Mouse (Mus musculus) heart, embryonic 16.5 days (tissue): ENCODE data around the gene Grin3b. TPM values are rescaled to one million over a fixed set of nuclear protein-coding genes. Genes with fewer than 3 reads are reported as not detected.

Experiments
- ATAC-seq: fragments of 200-750 bp; cut with Nextera tagmentation; replicated peaks from 2 replicates; pipeline ENCODE4 v1.8.0; 2017; ENCODE audit warnings: moderate number of reproducible peaks; ENCODE audit not compliant: insufficient read depth, low FRiP score; ENCODE audit errors: extremely low read depth
- H3K27ac ChIP-seq: fragments of 300-500 bp; sonication (generic); 2 replicates; pipeline ENCODE4 v1.5.1; 2014; ENCODE audit warnings: mild to moderate bottlenecking, low read length, control low read depth, moderate library complexity
- H3K27me3 ChIP-seq: fragments of 300-500 bp; sonication (generic); 2 replicates; pipeline ENCODE4 v1.6.1; 2014; ENCODE audit warnings: low read length, mixed read lengths; ENCODE audit not compliant: control insufficient read depth, insufficient read depth
- H3K36me3 ChIP-seq: fragments of 300-500 bp; sonication (generic); 2 replicates; pipeline ENCODE4 v1.6.1; 2014; ENCODE audit not compliant: control insufficient read depth, insufficient read depth
- H3K4me1 ChIP-seq: fragments of 300-500 bp; sonication (generic); 2 replicates; pipeline ENCODE4 v1.6.1; 2014; ENCODE audit warnings: low read length, mixed read lengths; ENCODE audit not compliant: control insufficient read depth, insufficient read depth
- H3K4me2 ChIP-seq: fragments of 300-500 bp; sonication (generic); 2 replicates; pipeline ENCODE4 v1.6.1; 2014; ENCODE audit warnings: low read depth, mild to moderate bottlenecking, control low read depth, low read length
- H3K4me3 ChIP-seq: fragments of 300-500 bp; sonication (generic); 2 replicates; pipeline ENCODE4 v1.5.1; 2014; ENCODE audit warnings: mild to moderate bottlenecking, control low read depth, low read length
- H3K9ac ChIP-seq: fragments of 300-500 bp; sonication (generic); 2 replicates; pipeline ENCODE4 v1.6.1; 2014; ENCODE audit warnings: low read length, control low read depth
- H3K9me3 ChIP-seq: fragments of 300-500 bp; sonication (generic); replicated peaks from 2 replicates; pipeline ENCODE4 v1.6.1; 2016; ENCODE audit warnings: low read length; ENCODE audit not compliant: control insufficient read depth
- WGBS: fragments of 180-500 bp; shearing (Covaris S2); extraction: QIAGEN DNeasy Blood & Tissue Kit; methylation state at CpG from one replicate; pipeline ENCODE4 v1.1.7; 2014; 5-methylcytosine and 5-hydroxymethylcytosine counted together
- polyA plus RNA-seq: library from polyadenylated mRNA; unstranded; fragments of >200 nt; fragmentation: Nextera tagmentation; extraction: Ambion mirVana; gene quantifications from 2 replicates; pipeline ENCODE4 v1.2.1, GENCODE M21; 2015

The Grin3b gene
- polyA plus RNA-seq, 1 experiment from 2014 or later = 0.25 TPM

DNA sequence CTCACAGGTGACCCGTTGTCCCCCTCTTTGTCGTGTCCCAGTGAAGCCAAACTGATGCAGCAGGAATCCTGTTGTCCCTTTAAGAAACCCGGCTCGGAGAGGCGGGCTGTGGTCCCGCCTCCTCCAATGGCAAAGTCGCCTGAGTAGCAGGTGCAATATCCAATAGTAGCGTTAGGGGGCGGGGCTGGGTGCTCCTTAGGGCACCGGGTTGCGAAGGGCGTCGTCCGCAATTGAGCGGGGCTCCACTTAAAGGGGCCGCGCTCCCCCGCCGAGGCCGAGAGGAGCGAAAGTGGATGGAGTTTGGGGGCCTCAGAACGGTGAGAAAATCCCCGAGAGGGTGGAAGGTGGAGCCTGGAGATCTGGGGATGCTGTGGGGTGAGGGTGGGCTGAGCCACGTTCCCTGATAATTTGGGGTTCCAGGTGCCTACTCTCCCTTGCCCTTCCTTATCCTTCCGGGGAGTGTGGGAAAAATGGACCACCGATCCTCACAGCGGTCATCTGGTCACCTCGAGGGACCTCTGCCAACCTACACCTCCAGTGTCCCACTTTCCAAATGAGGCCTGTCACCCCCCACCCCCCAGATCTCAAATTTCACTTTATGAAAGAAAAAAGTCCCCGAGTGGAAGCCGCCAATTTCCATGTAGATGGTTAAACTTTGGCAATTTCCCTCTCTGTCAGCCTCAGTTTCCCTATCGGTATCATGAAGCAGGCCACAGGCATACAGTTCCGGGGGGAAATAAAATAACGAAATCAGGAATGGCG, 25.9 kb downstream of the Grin3b start, which contains the start of gene Abca7:
Abca7 (plus strand) TSS at position 223 of the 762 bp plus-strand sequence.
- Histone ChIP-seq H3K4me1 (peaks cover 18% of the 10 kb centered on the region), H3K9me3 (peaks cover 3% of the 10 kb centered on the region), H3K4me2 (peak within 1 kb of the TSS; percentile 89), H3K4me3 (peak within 1 kb of the TSS; percentile 68), H3K9ac (peak within 1 kb of the TSS; percentile 78), H3K27me3 (no peaks in the 10 kb centered on the region), H3K27ac (peak within 1 kb of the TSS; percentile 71), H3K36me3 (peaks cover 29% of the 10 kb centered on the region)
- under 1% methylated on average over 34 of the region's 34 CpGs for WGBS
- ATAC-seq = peak; percentile 86

DNA sequence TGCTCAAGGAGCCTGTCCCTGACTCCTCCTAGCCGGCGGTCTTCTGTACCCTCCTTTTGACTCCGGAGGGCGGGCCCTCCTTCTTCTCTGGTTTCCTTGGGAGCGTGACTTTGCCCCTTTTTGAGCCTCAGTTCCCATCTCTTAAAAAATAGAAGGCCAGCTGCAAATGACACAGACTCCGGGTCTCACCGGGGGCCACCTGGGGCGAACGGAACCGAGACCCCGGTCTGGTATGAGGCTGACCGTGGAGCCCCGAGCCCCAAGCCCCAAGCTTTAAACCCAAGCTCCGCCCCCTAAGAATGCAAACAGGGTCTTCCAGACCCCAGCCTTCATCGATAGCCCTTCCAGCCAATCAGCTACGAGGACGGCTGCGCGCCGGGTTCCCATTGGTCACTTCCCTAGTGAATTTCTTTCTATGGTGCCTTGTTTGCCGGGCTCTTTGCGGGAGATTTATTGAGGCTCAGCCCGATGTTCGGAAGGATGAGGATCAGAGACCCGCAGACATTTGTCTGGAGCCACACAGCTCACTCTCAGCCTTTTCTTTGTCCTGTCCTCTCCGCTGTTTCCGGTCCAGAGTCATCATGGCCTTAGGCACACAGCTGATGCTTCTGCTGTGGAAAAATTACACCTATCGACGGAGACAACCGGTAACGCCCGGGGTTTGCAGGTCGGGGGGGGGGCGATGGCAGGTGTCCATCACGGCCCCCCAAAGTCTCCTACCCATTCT, 26.7 kb downstream of the Grin3b start:
- Histone ChIP-seq H3K4me1 (peaks cover 18% of the 10 kb centered on the region), H3K4me3 (peak overlapping the region; percentile 68), H3K9me3 (no peaks in the 10 kb centered on the region), H3K4me2 (peak overlapping the region; percentile 89), H3K27ac (peak overlapping the region; percentile 71; the same call in 1 of the 2 replicates), H3K36me3 (peaks cover 22% of the 10 kb centered on the region), H3K9ac (peak overlapping the region; percentile 78), H3K27me3 (peaks cover 6% of the 10 kb centered on the region; the same call in 1 of the 2 replicates)
- ATAC-seq = 0 out of 2 replicates have a peak, but pooled peaks have one; percentile 24
- under 1% methylated on average over 35 of the region's 35 CpGs for WGBS

DNA sequence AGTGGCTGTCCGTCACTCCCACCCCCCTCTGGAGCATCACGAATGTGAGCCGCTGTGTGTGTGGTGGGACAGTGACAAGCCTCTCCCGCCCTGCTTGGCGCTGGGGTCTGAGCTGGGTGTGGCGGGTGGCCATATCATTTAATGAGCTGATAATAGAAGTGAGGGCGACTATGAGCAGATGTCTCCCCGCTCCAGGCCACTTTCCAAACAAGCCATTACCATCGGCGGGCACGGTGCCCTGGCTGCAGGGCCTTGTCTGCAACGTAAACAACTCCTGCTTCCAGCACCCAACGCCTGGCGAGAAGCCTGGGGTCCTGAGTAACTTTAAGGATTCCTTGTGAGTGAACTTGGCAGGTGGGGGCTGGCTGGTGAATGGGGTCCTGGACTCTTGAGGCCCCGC, 27.3 kb downstream of the Grin3b start:
- Histone ChIP-seq H3K9me3 (no peaks in the 10 kb centered on the region), H3K27ac (peak overlapping the region; percentile 71), H3K4me2 (peak overlapping the region; percentile 89), H3K4me3 (peak overlapping the region; percentile 68), H3K36me3 (peaks cover 16% of the 10 kb centered on the region), H3K27me3 (peaks cover 6% of the 10 kb centered on the region; the same call in 1 of the 2 replicates), H3K4me1 (peaks cover 18% of the 10 kb centered on the region), H3K9ac (peak overlapping the region; percentile 78)
- WGBS = 12% methylated on average over 15 of the region's 15 CpGs
- ATAC-seq = 0 out of 2 replicates have a peak, but pooled peaks have one; percentile 20

DNA sequence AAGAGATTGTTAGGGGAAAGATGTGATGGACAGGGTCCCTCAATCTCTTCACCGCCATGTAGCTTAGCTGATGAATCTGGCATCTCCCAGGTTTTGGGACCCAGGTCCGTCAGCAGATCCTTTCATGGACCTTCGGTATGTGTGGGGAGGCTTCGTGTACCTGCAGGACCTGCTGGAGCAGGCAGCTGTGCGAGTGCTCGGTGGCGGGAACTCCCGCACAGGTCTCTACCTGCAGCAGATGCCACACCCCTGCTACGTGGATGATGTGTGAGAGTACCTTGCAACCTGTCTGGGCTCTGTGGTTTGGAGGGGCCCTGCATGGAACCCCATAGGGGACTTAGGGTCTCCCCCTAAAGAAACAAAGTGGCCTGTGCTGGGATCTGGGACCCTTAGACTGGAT, 31.4 kb downstream of the Grin3b start:
- 77% methylated on average over 9 of the region's 9 CpGs for WGBS
- no peaks in the 10 kb centered on the region for H3K9me3 ChIP-seq
- peaks cover 6% of the 10 kb centered on the region; the same call in 1 of the 2 replicates for H3K27me3 ChIP-seq
- peaks cover 17% of the 10 kb centered on the region for H3K4me1 ChIP-seq
- no peak overlapping the region for H3K4me2 ChIP-seq
- H3K27ac ChIP-seq = no peak overlapping the region
- H3K4me3 ChIP-seq = no peak overlapping the region
- H3K9ac ChIP-seq = no peak overlapping the region
- ATAC-seq = no peak
- H3K36me3 ChIP-seq = no peaks in the 10 kb centered on the region

DNA sequence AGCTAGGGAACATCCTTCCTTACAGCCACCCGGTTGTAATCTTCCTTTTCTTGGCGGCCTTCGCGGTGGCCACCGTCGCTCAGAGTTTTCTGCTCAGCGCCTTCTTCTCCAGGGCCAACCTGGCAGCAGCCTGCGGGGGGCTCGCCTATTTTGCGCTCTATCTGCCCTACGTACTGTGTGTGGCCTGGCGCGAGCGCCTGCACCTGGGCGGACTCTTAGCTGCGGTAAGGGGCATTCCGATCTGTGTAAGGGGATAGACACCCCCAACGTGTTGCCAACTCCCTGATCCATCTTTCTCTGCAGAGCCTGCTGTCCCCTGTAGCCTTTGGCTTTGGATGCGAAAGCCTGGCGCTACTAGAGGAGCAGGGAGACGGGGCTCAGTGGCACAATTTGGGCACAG, 32.3 kb downstream of the Grin3b start:
- Histone ChIP-seq H3K9me3 (no peaks in the 10 kb centered on the region), H3K27ac (no peak overlapping the region), H3K36me3 (no peaks in the 10 kb centered on the region), H3K27me3 (peaks cover 6% of the 10 kb centered on the region; the same call in 1 of the 2 replicates), H3K9ac (no peak overlapping the region), H3K4me3 (no peak overlapping the region), H3K4me2 (no peak overlapping the region), H3K4me1 (peaks cover 9% of the 10 kb centered on the region)
- no peak for ATAC-seq
- 31% methylated on average over 21 of the region's 21 CpGs for WGBS

DNA sequence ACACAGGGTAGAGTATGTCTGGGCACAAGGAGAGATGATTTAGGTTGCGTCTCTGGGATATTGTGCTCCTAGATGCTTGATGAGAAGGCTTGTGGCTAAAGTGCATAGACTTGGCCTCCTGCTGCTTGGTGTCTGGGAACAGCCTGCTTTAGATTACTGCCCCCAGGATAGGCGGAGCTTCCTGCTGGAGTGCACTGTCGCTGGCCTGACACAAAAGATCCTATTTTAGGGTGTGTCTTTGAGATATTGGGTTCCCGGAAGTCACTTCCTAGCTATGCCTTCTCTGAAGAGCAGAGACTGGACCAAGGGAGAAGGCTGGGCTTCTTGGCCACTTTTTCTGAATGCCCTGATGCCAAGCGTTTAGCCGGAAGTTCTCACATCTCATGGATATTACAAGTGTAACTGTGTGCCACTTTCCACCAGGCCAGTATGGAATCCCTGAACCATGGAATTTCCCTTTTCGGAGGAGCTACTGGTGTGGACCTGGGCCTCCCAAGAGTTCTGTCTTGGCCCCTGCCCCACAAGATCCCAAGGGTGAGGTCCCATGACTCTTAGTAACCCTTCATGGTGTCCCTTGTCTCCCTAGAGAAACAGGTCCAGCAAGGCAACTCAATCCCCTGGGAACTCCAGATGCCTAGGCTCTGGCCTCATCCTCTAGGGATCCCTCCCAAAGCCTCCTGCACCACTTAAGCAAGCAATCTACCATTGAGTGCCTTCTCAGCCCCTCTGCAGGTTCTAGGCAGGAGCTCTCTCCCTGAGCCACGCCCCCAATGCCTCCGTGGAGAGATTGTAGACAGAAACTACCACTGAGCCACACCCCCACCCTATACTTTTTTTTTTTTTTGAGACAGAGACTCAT, 33.1 kb downstream of the Grin3b start:
- H3K4me3 ChIP-seq = no peak overlapping the region

DNA sequence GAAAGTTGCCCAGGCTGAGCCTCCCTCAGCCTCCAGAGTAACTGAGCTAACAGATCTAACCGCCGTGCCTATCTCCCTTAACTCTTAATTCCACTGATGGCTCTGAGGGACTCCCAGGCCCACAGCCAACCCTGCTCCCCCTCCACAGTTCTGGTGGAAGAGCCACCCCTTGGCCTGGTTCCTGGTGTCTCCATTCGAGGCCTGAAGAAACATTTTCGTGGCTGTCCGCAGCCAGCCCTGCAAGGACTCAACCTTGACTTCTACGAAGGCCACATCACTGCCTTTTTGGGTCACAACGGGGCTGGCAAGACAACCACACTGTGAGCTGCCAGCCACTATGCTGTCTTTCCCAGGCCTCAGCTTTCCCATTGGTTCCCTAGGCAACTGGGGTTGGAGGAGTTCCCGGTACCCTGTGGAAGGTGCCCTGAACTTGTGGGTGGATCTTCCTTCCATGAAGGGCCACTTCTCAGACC, 33.8 kb downstream of the Grin3b start:
- WGBS = 70% methylated on average over 8 of the region's 8 CpGs
- Histone ChIP-seq H3K27me3 (peaks cover 6% of the 10 kb centered on the region; the same call in 1 of the 2 replicates), H3K4me1 (peaks cover 5% of the 10 kb centered on the region; the same call in 1 of the 2 replicates)

More for the DNA sequence above, 33.1 kb downstream of the Grin3b start:
- H3K9me3 ChIP-seq = no peaks in the 10 kb centered on the region
- H3K27ac ChIP-seq = peak overlapping the region; percentile 11; the same call in 1 of the 2 replicates
- H3K27me3 ChIP-seq = peaks cover 6% of the 10 kb centered on the region; the same call in 1 of the 2 replicates
- H3K4me2 ChIP-seq = no peak overlapping the region
- peaks cover 5% of the 10 kb centered on the region; the same call in 1 of the 2 replicates for H3K4me1 ChIP-seq
- 56% methylated on average over 9 of the region's 9 CpGs for WGBS
- no peaks in the 10 kb centered on the region for H3K36me3 ChIP-seq
- H3K9ac ChIP-seq = no peak overlapping the region
- ATAC-seq = no peak

DNA sequence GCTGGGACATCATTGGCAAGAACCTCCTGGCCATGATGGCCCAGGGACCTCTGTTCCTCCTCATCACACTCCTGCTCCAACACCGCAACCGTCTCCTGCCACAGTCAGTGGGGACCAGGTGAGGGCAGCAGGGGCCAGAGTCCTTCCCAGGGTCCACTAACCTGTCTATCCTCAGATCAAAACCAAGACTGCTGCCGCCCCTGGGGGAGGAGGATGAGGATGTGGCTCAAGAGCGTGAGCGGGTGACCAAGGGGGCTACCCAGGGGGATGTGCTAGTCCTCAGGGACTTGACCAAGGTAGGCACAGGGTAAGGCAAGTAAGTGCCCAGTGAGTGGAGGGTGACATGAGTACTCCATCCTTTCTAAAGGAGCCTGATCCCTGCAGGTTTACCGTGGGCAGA, 41.2 kb downstream of the Grin3b start:
- Histone ChIP-seq H3K27me3 (peaks cover 22% of the 10 kb centered on the region), H3K4me2 (no peak overlapping the region), H3K27ac (no peak overlapping the region), H3K9me3 (peaks cover 12% of the 10 kb centered on the region), H3K4me3 (no peak overlapping the region), H3K4me1 (no peaks in the 10 kb centered on the region), H3K9ac (no peak overlapping the region), H3K36me3 (peaks cover 27% of the 10 kb centered on the region)
- 84% methylated on average over 6 of the region's 6 CpGs for WGBS
- ATAC-seq = no peak

More for the DNA sequence above, 33.8 kb downstream of the Grin3b start:
- ATAC-seq = no peak
- H3K4me2 ChIP-seq = no peak overlapping the region
- no peak overlapping the region for H3K27ac ChIP-seq
- H3K36me3 ChIP-seq = peaks cover 3% of the 10 kb centered on the region; the same call in 1 of the 2 replicates
- H3K9me3 ChIP-seq = no peaks in the 10 kb centered on the region
- no peak overlapping the region for H3K4me3 ChIP-seq
- no peak overlapping the region for H3K9ac ChIP-seq
